Mouse (Mus musculus) layer of hippocampus, adult 9-10 months (tissue): Measurements from ENCODE around the gene Scn10a.

Source experiments
- DNase-seq: peaks from one replicate; pipeline ENCODE4 v3.0.0; 2022; ENCODE audit warnings: low spot score

Gene Scn10a

GRCm38 (mm10) chr9:119634216-119634843, 84.8 kb downstream of the Scn10a start:
- no peak for DNase-seq

- DNase-seq = no peak
Measured at GRCm38 (mm10) chr9:119633475-119633874, 85.6 kb downstream of the Scn10a start.

GRCm38 (mm10) chr9:119632801-119633200, 86.3 kb downstream of the Scn10a start:
- DNase-seq = no peak

GRCm38 (mm10) chr9:119631899-119632533, 87.1 kb downstream of the Scn10a start:
- no peak for DNase-seq

- no peak for DNase-seq
Measured at GRCm38 (mm10) chr9:119631393-119631898, 87.7 kb downstream of the Scn10a start.

GRCm38 (mm10) chr9:119628690-119629268, 90.3 kb downstream of the Scn10a start:
- DNase-seq = no peak

- DNase-seq = no peak
Measured at GRCm38 (mm10) chr9:119627227-119627626, 91.9 kb downstream of the Scn10a start.

- no peak for DNase-seq
Measured at GRCm38 (mm10) chr9:119624151-119624550, 95.0 kb downstream of the Scn10a start.

GRCm38 (mm10) chr9:119614798-119615197, 104.3 kb downstream of the Scn10a start:
- DNase-seq = no peak

- no peak for DNase-seq
Measured at GRCm38 (mm10) chr9:119610563-119611166, 108.5 kb downstream of the Scn10a start.

- DNase-seq = no peak
Measured at GRCm38 (mm10) chr9:119606906-119607305, 112.2 kb downstream of the Scn10a start.

- DNase-seq = no peak
Measured at GRCm38 (mm10) chr9:119604607-119605006, 114.5 kb downstream of the Scn10a start.

- DNase-seq = no peak
Measured at GRCm38 (mm10) chr9:119598501-119598900, 120.6 kb downstream of the Scn10a start.

GRCm38 (mm10) chr9:119597332-119597731, 121.8 kb downstream of the Scn10a start:
- no peak for DNase-seq

- DNase-seq = no peak
Measured at GRCm38 (mm10) chr9:119589592-119589991, 129.5 kb downstream of the Scn10a start.

- DNase-seq = no peak
Measured at GRCm38 (mm10) chr9:119588763-119589449, 130.2 kb downstream of the Scn10a start.

GRCm38 (mm10) chr9:119580668-119581067, 138.5 kb downstream of the Scn10a start:
- peak; percentile 43 for DNase-seq

- DNase-seq = no peak
Measured at GRCm38 (mm10) chr9:119580187-119580586, 138.9 kb downstream of the Scn10a start.

- no peak for DNase-seq
Measured at GRCm38 (mm10) chr9:119578636-119579438, 140.3 kb downstream of the Scn10a start, which contains the start of gene Scn5a. Gene Scn5a, minus strand, starts transcription at chr9:119579016.

- DNase-seq = no peak
Measured at GRCm38 (mm10) chr9:119578311-119578635, 140.8 kb downstream of the Scn10a start.

- DNase-seq = no peak
Measured at GRCm38 (mm10) chr9:119576977-119577376, 142.1 kb downstream of the Scn10a start.
